Mouse (Mus musculus): Measurements from ENCODE around the gene Ankrd54.

GRCm38 (mm10) chr15:79098868-79099267 lies 36.2 kb upstream of the Ankrd54 start:
- TF ChIP-seq CTCF (IDR thresholded peaks at IDR 0.05; ENCODE audit: low read depth) (no peak), EP300 (IDR thresholded peaks at IDR 0.05; ENCODE audit: low read depth) (no peak)
